Mouse (Mus musculus) liver, embryonic 11.5 days (tissue): ENCODE results near the gene Slc6a1. TPM values are rescaled to one million over a fixed set of nuclear protein-coding genes. Genes with fewer than 3 reads are reported as not detected.
"Not testable (repeated sequence)": the region's sequence is repeated elsewhere in the genome, so short reads cannot be mapped to it uniquely, and the experiment has no call there.

ENCODE experiments used
- ATAC-seq: fragments of 200-750 bp; cut with Nextera tagmentation; replicated peaks from 2 replicates; pipeline ENCODE4 v1.8.0; 2017; ENCODE audit warnings: moderate number of reproducible peaks, mild to moderate bottlenecking, moderate TSS enrichment, moderate library complexity; ENCODE audit not compliant: low FRiP score
- DNase-seq: peaks from one replicate; pipeline ENCODE4 v3.0.0-alpha.2; 2017; ENCODE audit warnings: low spot score
- H3K27ac ChIP-seq: fragments of 300-500 bp; sonication (generic); 2 replicates; pipeline ENCODE4 v1.5.1; 2014; ENCODE audit warnings: mild to moderate bottlenecking, low read depth, low read length, control low read depth
- H3K27me3 ChIP-seq: fragments of 300-500 bp; sonication (generic); replicated peaks from 2 replicates; pipeline ENCODE4 v1.6.1; 2014; ENCODE audit warnings: low read length, mixed read lengths; ENCODE audit not compliant: control insufficient read depth, insufficient read depth
- H3K36me3 ChIP-seq: fragments of 300-500 bp; sonication (generic); 2 replicates; pipeline ENCODE4 v1.6.1; 2014; ENCODE audit warnings: mild to moderate bottlenecking, low read length, moderate library complexity, mixed read lengths; ENCODE audit not compliant: control insufficient read depth, insufficient read depth
- H3K4me1 ChIP-seq: fragments of 300-500 bp; sonication (generic); replicated peaks from 2 replicates; pipeline ENCODE4 v1.6.1; 2014; ENCODE audit warnings: low read length, mixed read lengths; ENCODE audit not compliant: control insufficient read depth, insufficient read depth
- H3K4me2 ChIP-seq: fragments of 300-500 bp; sonication (generic); 2 replicates; pipeline ENCODE4 v1.6.1; 2014; ENCODE audit warnings: mild to moderate bottlenecking, control low read depth, moderate library complexity
- H3K4me3 ChIP-seq: fragments of 300-500 bp; sonication (generic); 2 replicates; pipeline ENCODE4 v1.5.1; 2014; ENCODE audit warnings: low read depth, low read length, control low read depth
- H3K9ac ChIP-seq: fragments of 300-500 bp; sonication (generic); 2 replicates; pipeline ENCODE4 v1.6.1; 2014; ENCODE audit warnings: low read depth, low read length, control low read depth
- H3K9me3 ChIP-seq: fragments of 300-500 bp; sonication (generic); 2 replicates; pipeline ENCODE4 v1.6.1; 2016; ENCODE audit warnings: low read length, inconsistent platforms, mixed read lengths; ENCODE audit not compliant: control insufficient read depth
- WGBS: fragments of 180-500 bp; shearing (Covaris S2); extraction: QIAGEN DNeasy Blood & Tissue Kit; methylation state at CpG from one replicate; pipeline ENCODE4 v1.1.7; 2014; 5-methylcytosine and 5-hydroxymethylcytosine counted together
- polyA plus RNA-seq: library from polyadenylated mRNA; unstranded; fragments of >200 nt; fragmentation: Nextera tagmentation; extraction: Ambion mirVana; gene quantifications from 2 replicates; pipeline ENCODE4 v1.2.1, GENCODE M21; 2014

The Slc6a1 gene
- polyA plus RNA-seq, 1 experiment from 2014 or later, result 0.05 TPM

GRCm38 (mm10) chr6:114329597-114330470 lies 47.4 kb downstream of the Slc6a1 start:
- no peak overlapping the region for H3K4me3 ChIP-seq
- no peak for DNase-seq
- no peak overlapping the region for H3K9ac ChIP-seq
- H3K36me3 ChIP-seq, result no peaks in the 10 kb centered on the region
- no peaks in the 10 kb centered on the region for H3K27me3 ChIP-seq
- WGBS, result 38% methylated on average over 8 of the region's 8 CpGs
- no peaks in the 10 kb centered on the region for H3K4me1 ChIP-seq
- no peak overlapping the region for H3K27ac ChIP-seq
- no peaks in the 10 kb centered on the region for H3K9me3 ChIP-seq
- no peak for ATAC-seq
- no peak overlapping the region for H3K4me2 ChIP-seq

- H3K4me1 ChIP-seq, result no peaks in the 10 kb centered on the region
- H3K9me3 ChIP-seq, result no peaks in the 10 kb centered on the region
- no peak overlapping the region for H3K4me3 ChIP-seq
- no peak overlapping the region for H3K27ac ChIP-seq
- DNase-seq (no peak), ATAC-seq (no peak)
- WGBS, result 89% methylated on average over 7 of the region's 7 CpGs
- H3K4me2 ChIP-seq, result no peak overlapping the region
- no peaks in the 10 kb centered on the region for H3K27me3 ChIP-seq
- no peaks in the 10 kb centered on the region for H3K36me3 ChIP-seq
- H3K9ac ChIP-seq, result no peak overlapping the region
Observed at GRCm38 (mm10) chr6:114331926-114332325, 49.5 kb downstream of the Slc6a1 start.

GRCm38 (mm10) chr6:114336128-114336943 lies 53.9 kb downstream of the Slc6a1 start:
- WGBS, result 57% methylated on average over 11 of the region's 11 CpGs
- no peak overlapping the region for H3K4me3 ChIP-seq
- no peak overlapping the region for H3K4me2 ChIP-seq
- H3K4me1 ChIP-seq, result no peaks in the 10 kb centered on the region
- H3K9me3 ChIP-seq, result no peaks in the 10 kb centered on the region
- DNase-seq, result no peak
- H3K27ac ChIP-seq, result no peak overlapping the region
- no peaks in the 10 kb centered on the region for H3K27me3 ChIP-seq
- ATAC-seq, result no peak
- no peaks in the 10 kb centered on the region for H3K36me3 ChIP-seq
- H3K9ac ChIP-seq, result no peak overlapping the region

GRCm38 (mm10) chr6:114336944-114337215 lies 54.4 kb downstream of the Slc6a1 start:
- Histone ChIP-seq H3K27ac (no peak overlapping the region), H3K9ac (no peak overlapping the region), H3K4me3 (no peak overlapping the region), H3K36me3 (no peaks in the 10 kb centered on the region), H3K9me3 (no peaks in the 10 kb centered on the region), H3K4me2 (no peak overlapping the region), H3K27me3 (no peaks in the 10 kb centered on the region), H3K4me1 (no peaks in the 10 kb centered on the region)
- DNase-seq (no peak), ATAC-seq (no peak)
- WGBS, result 53% methylated on average over 1 of the region's 1 CpGs

GRCm38 (mm10) chr6:114341381-114341780 lies 58.9 kb downstream of the Slc6a1 start:
- not testable (repeated sequence) for DNase-seq, H3K27me3 ChIP-seq, H3K9ac ChIP-seq, H3K27ac ChIP-seq, H3K9me3 ChIP-seq, H3K4me2 ChIP-seq, ATAC-seq, H3K4me3 ChIP-seq, H3K4me1 ChIP-seq, H3K36me3 ChIP-seq

- Histone ChIP-seq H3K4me2 (no peak overlapping the region), H3K27ac (no peak overlapping the region), H3K4me1 (no peaks in the 10 kb centered on the region), H3K36me3 (no peaks in the 10 kb centered on the region), H3K9me3 (no peaks in the 10 kb centered on the region), H3K9ac (no peak overlapping the region), H3K27me3 (0 out of 2 replicates have a peak, but pooled peaks cover 2% of the 10 kb centered on the region), H3K4me3 (no peak overlapping the region)
- ATAC-seq, result no peak
- DNase-seq, result no peak
- WGBS, result 22% methylated on average over 3 of the region's 3 CpGs
Observed at GRCm38 (mm10) chr6:114343740-114344139, 61.3 kb downstream of the Slc6a1 start.

- no peak for DNase-seq
- no peak overlapping the region for H3K27ac ChIP-seq
- no peak overlapping the region for H3K4me2 ChIP-seq
- no peaks in the 10 kb centered on the region for H3K4me1 ChIP-seq
- no peaks in the 10 kb centered on the region for H3K36me3 ChIP-seq
- H3K9me3 ChIP-seq, result no peaks in the 10 kb centered on the region
- 0 out of 2 replicates have a peak, but pooled peaks cover 2% of the 10 kb centered on the region for H3K27me3 ChIP-seq
- H3K9ac ChIP-seq, result no peak overlapping the region
- ATAC-seq, result no peak
- WGBS, result 31% methylated on average over 4 of the region's 4 CpGs
- no peak overlapping the region for H3K4me3 ChIP-seq
Observed at GRCm38 (mm10) chr6:114345156-114345555, 62.7 kb downstream of the Slc6a1 start.

- H3K36me3 ChIP-seq, result no peaks in the 10 kb centered on the region
- no peak overlapping the region for H3K4me2 ChIP-seq
- 0 out of 2 replicates have a peak, but pooled peaks cover 2% of the 10 kb centered on the region for H3K27me3 ChIP-seq
- 45% methylated on average over 13 of the region's 13 CpGs for WGBS
- no peak for ATAC-seq
- no peaks in the 10 kb centered on the region for H3K4me1 ChIP-seq
- H3K4me3 ChIP-seq, result no peak overlapping the region
- no peak overlapping the region for H3K9ac ChIP-seq
- H3K27ac ChIP-seq, result no peak overlapping the region
- H3K9me3 ChIP-seq, result no peaks in the 10 kb centered on the region
- no peak for DNase-seq
Observed at GRCm38 (mm10) chr6:114347831-114348754, 65.7 kb downstream of the Slc6a1 start.
